Mouse (Mus musculus) kidney, postnatal 0 days (tissue): ENCODE measurements around the gene Zfp454. TPM values are rescaled to one million over a fixed set of nuclear protein-coding genes. Genes with fewer than 3 reads are reported as not detected.

Experiments used
- ATAC-seq: fragments of 200-750 bp; cut with Nextera tagmentation; replicated peaks from 2 replicates; pipeline ENCODE4 v1.8.0; 2017; ENCODE audit warnings: low read depth, moderate number of reproducible peaks, moderate TSS enrichment, moderate library complexity; ENCODE audit not compliant: low FRiP score
- DNase-seq: peaks from one replicate; pipeline ENCODE4 v3.0.0-alpha.2; 2016; ENCODE audit warnings: low spot score
- H3K27ac ChIP-seq: fragments of 300-500 bp; sonication (generic); 2 replicates; pipeline ENCODE4 v1.5.1; 2014; ENCODE audit warnings: mild to moderate bottlenecking
- H3K27me3 ChIP-seq: fragments of 300-500 bp; sonication (generic); 2 replicates; pipeline ENCODE4 v1.6.1; 2014; ENCODE audit warnings: low read length, mixed read lengths; ENCODE audit not compliant: insufficient read depth
- H3K36me3 ChIP-seq: fragments of 300-500 bp; sonication (generic); 2 replicates; pipeline ENCODE4 v1.6.1; 2014; ENCODE audit warnings: low read length, mixed read lengths; ENCODE audit not compliant: insufficient read depth
- H3K4me1 ChIP-seq: fragments of 300-500 bp; sonication (generic); replicated peaks from 2 replicates; pipeline ENCODE4 v1.6.1; 2014; ENCODE audit warnings: antibody characterized with exemption, low read length, mixed read lengths; ENCODE audit not compliant: insufficient read depth
- H3K4me2 ChIP-seq: fragments of 300-500 bp; sonication (generic); 2 replicates; pipeline ENCODE4 v1.6.1; 2014; ENCODE audit warnings: mild to moderate bottlenecking, low read length, moderate library complexity, mixed read lengths
- H3K4me3 ChIP-seq: fragments of 300-500 bp; sonication (generic); replicated peaks from 2 replicates; pipeline ENCODE4 v1.5.1; 2014; ENCODE audit warnings: low read depth, low read length
- H3K9ac ChIP-seq: fragments of 300-500 bp; sonication (generic); 2 replicates; pipeline ENCODE4 v1.6.1; 2014; ENCODE audit warnings: low read depth, low read length
- H3K9me3 ChIP-seq: fragments of 300-500 bp; sonication (generic); replicated peaks from 2 replicates; pipeline ENCODE4 v1.6.1; 2016; ENCODE audit warnings: low read length, inconsistent platforms, mixed read lengths
- CTCF ChIP-seq: IDR thresholded peaks from 2 replicates; pipeline ENCODE4 v1.5.1; 2016; ENCODE audit warnings: antibody characterized with exemption, low read depth, mild to moderate bottlenecking, moderate library complexity
- WGBS: fragments of 180-500 bp; shearing (Covaris S2); extraction: QIAGEN DNeasy Blood & Tissue Kit; methylation state at CpG from one replicate; pipeline ENCODE4 v1.1.7; 2014; 5-methylcytosine and 5-hydroxymethylcytosine counted together
- polyA plus RNA-seq: library from polyadenylated mRNA; unstranded; fragments of >200 nt; fragmentation: Nextera tagmentation; extraction: Ambion mirVana; gene quantifications from 2 replicates; pipeline ENCODE4 v1.2.1, GENCODE M21; 2015

The Zfp454 gene
- polyA plus RNA-seq, 1 experiment from 2014 or later, result 5.8 TPM

DNA sequence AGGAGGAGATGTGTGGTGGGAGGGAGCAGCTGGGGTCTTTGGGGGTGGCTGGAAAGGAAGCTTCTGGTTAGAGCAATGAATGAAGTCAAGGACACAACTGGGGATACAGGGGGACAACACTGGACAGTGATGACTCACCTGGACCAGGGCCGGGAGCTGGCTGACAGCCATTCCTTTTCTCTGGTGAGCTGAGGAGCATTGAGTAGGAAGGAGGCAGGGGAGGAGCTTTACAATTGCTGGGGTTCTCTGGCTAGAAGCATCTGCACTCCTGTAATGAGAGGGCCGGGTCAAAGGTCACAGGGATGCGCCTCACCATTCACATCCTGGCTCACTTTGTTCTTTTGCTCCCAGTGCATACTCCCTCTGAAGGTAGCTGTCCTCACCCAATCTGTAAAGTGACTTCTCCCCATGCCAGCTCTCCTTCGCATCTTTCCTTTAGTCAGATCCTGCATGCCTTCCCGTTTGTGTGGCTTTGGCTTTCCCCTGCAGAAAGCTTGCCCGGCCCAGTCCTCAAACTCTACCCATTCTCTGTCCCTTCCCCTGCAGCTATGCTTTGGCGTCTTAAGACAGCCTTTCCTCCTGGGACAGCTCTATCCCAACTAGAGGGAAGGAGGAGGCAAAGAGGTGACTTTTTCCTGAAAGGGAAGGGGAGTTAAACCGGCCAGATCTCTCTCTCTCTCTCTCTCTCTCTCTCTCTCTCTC, 1.1 kb downstream of the Zfp454 start:
- Histone ChIP-seq H3K4me2 (peak overlapping the region; percentile 76), H3K27me3 (no peaks in the 10 kb centered on the region), H3K9me3 (no peaks in the 10 kb centered on the region), H3K27ac (no peak overlapping the region), H3K4me1 (0 out of 2 replicates have a peak, but pooled peaks cover 6% of the 10 kb centered on the region), H3K9ac (peak overlapping the region; percentile 57; the same call in 1 of the 2 replicates), H3K4me3 (peak overlapping the region; percentile 37), H3K36me3 (peaks cover 12% of the 10 kb centered on the region; the same call in 1 of the 2 replicates)
- no peak for ATAC-seq
- 44% methylated on average over 8 of the region's 8 CpGs for WGBS
- TF ChIP-seq CTCF, result no peak
- peak; percentile 9 for DNase-seq

DNA sequence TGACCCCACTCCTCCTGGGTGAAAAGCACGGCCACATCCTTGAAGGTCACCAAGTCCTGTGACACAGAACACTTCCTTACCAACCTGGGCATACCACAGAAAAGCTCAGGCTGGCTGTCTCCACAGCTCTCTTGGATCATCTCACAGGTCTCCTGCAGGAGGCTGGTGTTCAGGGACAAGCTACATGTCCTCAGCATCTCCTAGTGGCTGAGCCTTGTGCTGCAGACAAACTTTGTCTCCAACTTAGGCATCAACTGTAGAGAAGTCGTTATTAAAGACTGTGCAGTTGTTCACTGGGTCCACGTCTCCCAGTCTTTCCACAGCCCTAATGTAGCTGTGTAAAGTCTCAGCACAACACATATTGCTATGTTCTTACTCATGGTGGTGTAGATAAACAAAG, 3.7 kb downstream of the Zfp454 start:
- 81% methylated on average over 3 of the region's 3 CpGs for WGBS
- Histone ChIP-seq H3K27ac (no peak overlapping the region), H3K4me2 (no peak overlapping the region), H3K9me3 (no peaks in the 10 kb centered on the region), H3K27me3 (no peaks in the 10 kb centered on the region), H3K9ac (no peak overlapping the region), H3K36me3 (peaks cover 12% of the 10 kb centered on the region; the same call in 1 of the 2 replicates), H3K4me1 (0 out of 2 replicates have a peak, but pooled peaks cover 6% of the 10 kb centered on the region), H3K4me3 (no peak overlapping the region)
- no peak for DNase-seq
- no peak for ATAC-seq
- peak; percentile 33; the same call in 1 of the 2 replicates for TF ChIP-seq CTCF

DNA sequence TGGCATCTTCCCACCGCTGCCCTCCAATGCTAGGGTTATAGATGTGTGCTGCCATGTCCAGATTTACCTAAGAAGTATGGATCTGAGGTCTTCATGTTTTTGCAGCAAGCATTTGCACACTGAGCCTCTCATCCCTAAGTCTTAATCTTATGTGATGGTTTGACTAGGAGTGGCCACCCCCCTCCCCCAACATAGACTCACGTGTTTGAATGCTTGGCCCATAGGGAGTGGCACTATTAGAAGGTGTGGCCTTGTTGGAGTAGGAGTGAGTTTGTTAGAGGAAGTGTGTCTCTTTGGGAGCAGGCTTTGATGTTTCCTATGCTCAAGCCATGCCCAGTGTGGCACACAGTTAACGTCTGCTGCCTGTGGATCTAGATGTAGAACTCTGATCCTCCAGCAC, 8.8 kb downstream of the Zfp454 start:
- no peak overlapping the region for H3K27ac ChIP-seq
- peaks cover 23% of the 10 kb centered on the region for H3K36me3 ChIP-seq
- no peak for TF ChIP-seq CTCF
- DNase-seq, result no peak
- H3K9ac ChIP-seq, result no peak overlapping the region
- H3K27me3 ChIP-seq, result no peaks in the 10 kb centered on the region
- H3K4me3 ChIP-seq, result no peak overlapping the region
- 89% methylated on average over 3 of the region's 3 CpGs for WGBS
- peaks cover 1% of the 10 kb centered on the region; the same call in 1 of the 2 replicates for H3K9me3 ChIP-seq
- no peak for ATAC-seq
- no peaks in the 10 kb centered on the region for H3K4me1 ChIP-seq
- H3K4me2 ChIP-seq, result no peak overlapping the region

DNA sequence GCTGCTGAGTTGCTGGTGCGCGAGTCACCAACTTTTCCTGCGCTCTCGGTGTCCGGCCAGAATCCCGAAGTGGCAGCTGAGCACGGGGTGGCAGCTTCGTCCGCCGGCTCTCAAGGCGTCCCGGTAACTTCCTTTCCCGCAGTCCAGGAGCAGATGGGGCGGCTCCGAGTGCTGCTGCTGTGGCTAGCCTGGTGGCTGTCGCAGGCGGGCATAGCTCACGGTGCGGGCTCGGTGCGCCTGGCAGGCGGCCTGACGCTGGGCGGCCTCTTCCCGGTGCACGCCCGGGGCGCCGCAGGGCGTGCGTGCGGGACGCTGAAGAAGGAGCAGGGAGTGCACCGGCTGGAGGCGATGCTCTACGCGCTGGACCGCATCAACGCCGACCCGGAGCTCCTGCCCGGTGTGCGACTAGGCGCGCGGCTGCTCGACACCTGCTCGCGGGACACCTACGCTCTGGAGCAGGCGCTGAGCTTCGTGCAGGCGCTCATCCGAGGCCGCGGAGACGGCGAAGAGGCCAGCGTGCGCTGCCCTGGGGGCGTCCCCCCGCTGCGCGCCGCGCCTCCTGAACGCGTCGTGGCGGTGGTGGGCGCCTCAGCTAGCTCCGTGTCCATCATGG, 36.4 kb downstream of the Zfp454 start:
- peaks cover 35% of the 10 kb centered on the region for H3K27me3 ChIP-seq
- no peaks in the 10 kb centered on the region for H3K36me3 ChIP-seq
- peak overlapping the region; percentile 71 for H3K4me2 ChIP-seq
- 0 out of 2 replicates have a peak overlapping the region, but pooled peaks have one; percentile 31 for H3K9ac ChIP-seq
- DNase-seq (peak; percentile 6), ATAC-seq (peak; percentile 66)
- peak overlapping the region; percentile 40 for H3K4me3 ChIP-seq
- no peak for TF ChIP-seq CTCF
- peaks cover 16% of the 10 kb centered on the region; the same call in 1 of the 2 replicates for H3K4me1 ChIP-seq
- under 1% methylated on average over 66 of the region's 72 CpGs for WGBS
- H3K27ac ChIP-seq, result no peak overlapping the region
- H3K9me3 ChIP-seq, result no peaks in the 10 kb centered on the region

DNA sequence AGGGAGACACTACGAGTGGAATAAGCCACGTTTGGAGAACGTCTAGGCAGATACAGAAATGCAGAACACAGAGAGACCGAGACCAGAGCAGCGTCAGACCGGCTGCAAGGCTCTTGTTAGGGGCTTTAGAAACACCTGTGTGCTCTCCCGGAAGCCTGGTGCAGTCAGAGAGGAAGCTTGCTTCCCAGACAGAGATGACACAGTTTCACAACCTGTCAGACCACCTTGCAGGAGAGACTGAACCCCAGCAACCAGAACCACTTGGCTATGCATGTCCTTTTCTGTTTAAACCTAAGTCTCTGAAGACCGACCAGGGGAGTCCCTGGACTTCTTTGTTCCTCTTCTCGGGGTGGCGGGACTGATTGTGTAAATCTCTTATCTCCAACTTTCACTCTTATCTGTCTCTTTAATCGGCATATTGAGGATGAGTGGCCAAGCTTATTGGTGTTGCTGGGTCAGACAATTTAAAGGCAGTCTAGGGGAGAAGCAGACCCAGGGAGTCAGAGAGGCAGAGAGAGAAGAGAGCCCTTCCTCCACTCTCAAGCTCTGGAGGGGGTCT, 37.2 kb downstream of the Zfp454 start, which contains the start of gene Grm6:
Grm6 (plus strand) TSS at position 509 of the 559 bp plus-strand sequence.
- H3K27me3 ChIP-seq, result peaks cover 35% of the 10 kb centered on the region
- no peak for TF ChIP-seq CTCF
- peak within 1 kb of the TSS; percentile 40 for H3K4me3 ChIP-seq
- 0 out of 2 replicates have a peak within 1 kb of the TSS, but pooled peaks have one; percentile 31 for H3K9ac ChIP-seq
- H3K36me3 ChIP-seq, result no peaks in the 10 kb centered on the region
- DNase-seq (no peak), ATAC-seq (no peak)
- H3K27ac ChIP-seq, result no peak within 1 kb of the TSS
- peaks cover 16% of the 10 kb centered on the region; the same call in 1 of the 2 replicates for H3K4me1 ChIP-seq
- H3K9me3 ChIP-seq, result no peaks in the 10 kb centered on the region
- H3K4me2 ChIP-seq, result peak within 1 kb of the TSS; percentile 71
- 1% methylated on average over 11 of the region's 11 CpGs for WGBS

DNA sequence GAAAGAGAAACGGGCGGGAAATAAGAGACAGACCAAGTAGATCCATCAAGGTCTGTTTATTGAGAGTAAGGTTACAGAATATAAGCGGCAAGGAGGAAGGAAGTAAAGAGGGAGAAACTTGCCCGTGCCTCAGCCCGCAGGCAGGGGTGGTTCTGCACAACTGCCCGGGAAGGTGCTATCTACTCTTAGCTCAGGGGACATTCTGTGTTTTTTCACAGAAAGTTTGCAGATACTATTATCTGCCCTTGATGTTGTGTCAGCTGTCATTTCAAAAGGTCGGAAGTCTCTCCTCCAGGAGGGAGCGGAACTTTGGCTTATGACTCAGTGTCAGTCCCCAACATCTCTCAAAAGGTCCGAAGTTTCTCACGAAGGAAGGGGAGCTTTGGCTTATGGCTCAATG, 38.1 kb downstream of the Zfp454 start:
- Histone ChIP-seq H3K9ac (no peak overlapping the region), H3K4me1 (peaks cover 16% of the 10 kb centered on the region; the same call in 1 of the 2 replicates), H3K4me3 (no peak overlapping the region), H3K36me3 (no peaks in the 10 kb centered on the region), H3K9me3 (no peaks in the 10 kb centered on the region), H3K27ac (no peak overlapping the region), H3K27me3 (peaks cover 35% of the 10 kb centered on the region), H3K4me2 (no peak overlapping the region)
- ATAC-seq (no peak), DNase-seq (no peak)
- WGBS, result 0% methylated on average over 10 of the region's 10 CpGs
- TF ChIP-seq CTCF, result no peak
